Mouse (Mus musculus) adrenal gland, postnatal 0 days (tissue): ENCODE results near the gene Glt6d1. TPM values are rescaled to one million over a fixed set of nuclear protein-coding genes. Genes with fewer than 3 reads are reported as not detected.

Experiments used
- polyA plus RNA-seq: library from polyadenylated mRNA; unstranded; fragments of >200 nt; fragmentation: Nextera tagmentation; extraction: Ambion mirVana; gene quantifications from 2 replicates; pipeline ENCODE4 v1.2.1, GENCODE M21; 2015

Glt6d1 gene
- not detected in 2 replicates for polyA plus RNA-seq

GRCm38 (mm10) chr2:25815748-25816147, at the start of gene Glt6d1:
Gene Glt6d1 (minus strand): TSS chr2:25815848.

GRCm38 (mm10) chr2:25863337-25864131, 47.9 kb upstream of the Glt6d1 start, which contains the start of gene Kcnt1:
Gene Kcnt1 (plus strand): TSS chr2:25863734.

GRCm38 (mm10) chr2:25847226-25847625, 31.6 kb upstream of the Glt6d1 start, which contains the start of gene Sohlh1:
Gene Sohlh1 (minus strand): TSS chr2:25847248.

GRCm38 (mm10) chr2:25822806-25823205, 7.2 kb upstream of the Glt6d1 start, which contains the start of gene Lcn9:
Gene Lcn9 (plus strand): TSS chr2:25823153.

GRCm38 (mm10) chr2:25781957-25782356, 33.7 kb downstream of the Glt6d1 start, which contains the start of gene Gm13539:
Gene Gm13539 (plus strand): TSS chr2:25782257.

GRCm38 (mm10) chr2:25776717-25777116, 38.9 kb downstream of the Glt6d1 start, which contains the start of gene Lcn11:
Gene Lcn11 (plus strand): TSS chr2:25777017.

DNA sequence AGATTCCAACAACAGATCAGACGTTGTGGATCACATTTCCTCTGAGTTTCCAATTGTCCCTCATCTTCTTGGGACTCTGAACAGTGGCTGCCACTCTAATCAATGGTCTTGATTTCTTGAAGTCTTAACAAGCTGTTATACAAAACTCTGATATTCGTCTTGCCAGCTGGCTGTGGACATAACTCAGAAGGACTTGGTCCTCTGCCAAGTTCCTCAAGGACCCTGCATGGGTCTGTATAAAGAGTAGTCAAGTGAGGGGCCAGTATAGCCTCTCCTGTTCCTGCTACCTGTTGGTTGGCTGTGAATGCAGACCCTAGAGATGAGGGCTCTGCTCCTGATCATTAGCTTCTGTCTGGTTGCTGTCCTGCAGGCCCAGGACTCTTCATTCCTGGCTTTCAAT, 50.4 kb downstream of the Glt6d1 start, which contains the start of gene Lcn3:
Lcn3 (plus strand) TSS at position 301 of the 400 bp plus-strand sequence.

Other genes starting within 250 kb of the Glt6d1 start
- 1.3 and 2.6 TPM in 2 replicates for gene Mamdc4, start 241.0 kb downstream of the Glt6d1 start, polyA plus RNA-seq
- 140 and 158 TPM in 2 replicates for gene Phpt1, start 240.6 kb downstream of the Glt6d1 start, polyA plus RNA-seq
- gene Ajm1, start 234.1 kb downstream of the Glt6d1 start, polyA plus RNA-seq: 1.3 and 2.1 TPM in 2 replicates
- gene Rabl6, start 207.3 kb downstream of the Glt6d1 start, polyA plus RNA-seq: 42.6 and 68.2 TPM in 2 replicates
- 0.50 and 0.87 TPM in 2 replicates for gene Ccdc183, start 198.2 kb downstream of the Glt6d1 start, polyA plus RNA-seq
- 124 and 149 TPM in 2 replicates for gene Tmem141, start 193.8 kb downstream of the Glt6d1 start, polyA plus RNA-seq
- gene Fcna, start 187.8 kb downstream of the Glt6d1 start, polyA plus RNA-seq: 55.5 and 82.4 TPM in 2 replicates
- not detected in 2 replicates for gene Lcn8, start 162.7 kb downstream of the Glt6d1 start, polyA plus RNA-seq
- gene Lcn5, start 157.9 kb downstream of the Glt6d1 start, polyA plus RNA-seq: 0.21 and 0.44 TPM in 2 replicates
- 0.48 TPM in 1 of 2 replicates, not detected in the other for gene Lcn6, start 139.1 kb downstream of the Glt6d1 start, polyA plus RNA-seq
- not detected in 2 replicates for gene Lcn10, start 133.1 kb downstream of the Glt6d1 start, polyA plus RNA-seq
- gene Obp2a, start 115.8 kb downstream of the Glt6d1 start, polyA plus RNA-seq: 3.7 and 14.1 TPM in 2 replicates
- 110 and 186 TPM in 2 replicates for gene Bmyc, start 109.1 kb downstream of the Glt6d1 start, polyA plus RNA-seq
- not detected in 2 replicates for gene Obp2b, start 78.8 kb downstream of the Glt6d1 start, polyA plus RNA-seq
- not detected in 2 replicates for gene Lcn3, start 50.3 kb downstream of the Glt6d1 start, polyA plus RNA-seq
- not detected in 2 replicates for gene Lcn11, start 38.8 kb downstream of the Glt6d1 start, polyA plus RNA-seq
- gene Gm13539, start 33.6 kb downstream of the Glt6d1 start, polyA plus RNA-seq: not detected in 2 replicates
- not detected in 2 replicates for gene Lcn9, start 7.3 kb upstream of the Glt6d1 start, polyA plus RNA-seq
- gene Sohlh1, start 31.4 kb upstream of the Glt6d1 start, polyA plus RNA-seq: 0.09 TPM in 1 of 2 replicates, not detected in the other
- gene Kcnt1, start 47.9 kb upstream of the Glt6d1 start, polyA plus RNA-seq: 3.0 and 3.6 TPM in 2 replicates
- gene Camsap1, start 167.4 kb upstream of the Glt6d1 start, polyA plus RNA-seq: 8.6 and 10.9 TPM in 2 replicates
- 51.3 and 77.7 TPM in 2 replicates for gene Ubac1, start 205.9 kb upstream of the Glt6d1 start, polyA plus RNA-seq